Mouse (Mus musculus) ES-E14 (cell line): ENCODE measurements around the gene Cad. TPM values are rescaled to one million over a fixed set of nuclear protein-coding genes. Genes with fewer than 3 reads are reported as not detected.
A peak's percentile ranks its signal among the peaks of the same experiment; 100 is the strongest.
"Not testable (repeated sequence)": the region's sequence is repeated elsewhere in the genome, so short reads cannot be mapped to it uniquely, and the experiment has no call there.

Source experiments
- DNase-seq: peaks from one replicate; pipeline ENCODE4 v3.0.0-alpha.2; 2013; ENCODE audit warnings: low read depth, low spot score
- H3K27ac ChIP-seq: 2 replicates; pipeline ENCODE4 v1.5.1; 2012; ENCODE audit warnings: low read depth, mild to moderate bottlenecking, low read length, moderate library complexity, mixed read lengths; ENCODE audit not compliant: poor library complexity, insufficient read depth, severe bottlenecking
- H3K36me3 ChIP-seq: 2 replicates; pipeline ENCODE4 v1.6.1; 2012; ENCODE audit warnings: mild to moderate bottlenecking, low read length, moderate library complexity, mixed read lengths; ENCODE audit not compliant: control insufficient read depth, poor library complexity, insufficient read depth, severe bottlenecking
- H3K4me1 ChIP-seq, 2 experiments: fragments of 150-350 bp in 1 of 2; sonication (generic) in 1 of 2; 2 replicates each; pipeline ENCODE4 v1.6.1; 2012; ENCODE audit warnings: low read length in 2 of 2, mild to moderate bottlenecking in 1 of 2, mixed read lengths in 1 of 2; ENCODE audit not compliant: control insufficient read depth in 2 of 2, insufficient read depth in 2 of 2, poor library complexity in 1 of 2
- H3K4me3 ChIP-seq, 2 experiments: fragments of 150-350 bp in 1 of 2; sonication (generic) in 1 of 2; 2 replicates each; pipeline ENCODE4 v1.5.1; 2012; ENCODE audit warnings: low read length in 2 of 2, low read depth in 1 of 2, mild to moderate bottlenecking in 1 of 2, mixed read lengths in 1 of 2; ENCODE audit not compliant: insufficient read depth in 1 of 2, poor library complexity in 1 of 2, severe bottlenecking in 1 of 2
- H3K9ac ChIP-seq: 2 replicates; pipeline ENCODE4 v1.6.1; 2012; ENCODE audit warnings: low read depth, mild to moderate bottlenecking, low read length, mixed read lengths; ENCODE audit not compliant: poor library complexity, insufficient read depth, severe bottlenecking
- H3K9me3 ChIP-seq: fragments of 150-350 bp; sonication (generic); 2 replicates; pipeline ENCODE4 v1.6.1; 2012; ENCODE audit warnings: low read depth, mild to moderate bottlenecking, low read length; ENCODE audit not compliant: control insufficient read depth, insufficient read depth
- CHD2 ChIP-seq: IDR thresholded peaks from 2 replicates; pipeline ENCODE4 v1.6.1; 2014; ENCODE audit warnings: mild to moderate bottlenecking, low read depth, low read length, inconsistent platforms
- HCFC1 ChIP-seq: IDR thresholded peaks from 2 replicates; pipeline ENCODE4 v1.6.1; 2012; ENCODE audit warnings: low read length, inconsistent platforms, borderline replicate concordance; ENCODE audit not compliant: insufficient read depth
- MAFK ChIP-seq: IDR thresholded peaks from 2 replicates; pipeline ENCODE4 v1.6.1; 2014; ENCODE audit warnings: mild to moderate bottlenecking, low read depth, low read length, inconsistent platforms; ENCODE audit not compliant: insufficient read depth
- ZC3H11A ChIP-seq: IDR thresholded peaks from 2 replicates; pipeline ENCODE4 v1.6.1; 2012; ENCODE audit warnings: low read depth, mild to moderate bottlenecking, inconsistent platforms, low read length, borderline replicate concordance
- ZNF384 ChIP-seq: IDR thresholded peaks from 2 replicates; pipeline ENCODE4 v1.6.1; 2012; ENCODE audit warnings: low read depth, low read length, inconsistent platforms
- in situ Hi-C, 2 experiments: fragments of 600-800 bp; cut with MboI; formaldehyde crosslinking; loops; one replicate each; pipeline ENCODE4 v1.15.1; 2025; ENCODE audit warnings: low sequenced_read_pairs in 2 of 2, inconsistent platforms in 1 of 2; ENCODE audit not compliant: unreplicated experiment in 2 of 2
- total RNA-seq: library from RNA; depleted of rRNA; stranded (reverse); fragments of 300-350 nt; gene quantifications from 2 replicates; pipeline ENCODE4 v1.2.3, GENCODE M21; 2012; rRNA removed

Cad gene
- 154 and 258 TPM in 2 replicates for total RNA-seq

GRCm38 (mm10) chr5:31054261-31055215 is at the start of gene Cad:
Gene Cad (plus strand): TSS chr5:31054780.
- in situ Hi-C loops: no loop called here
- TF ChIP-seq ZNF384 (no peak), MAFK (no peak), HCFC1 (peak; percentile 54; the same call in 1 of the 2 replicates), ZC3H11A (no peak), CHD2 (0 out of 2 replicates have a peak, but pooled peaks have one; percentile 6)
- peak within 1 kb of the TSS; percentile 43 for H3K27ac ChIP-seq

GRCm38 (mm10) chr5:31012737-31013136 is 41.8 kb upstream of the Cad start:
- in situ Hi-C loops: no loop called here
- H3K9ac ChIP-seq: no peak overlapping the region

More at GRCm38 (mm10) chr5:31054261-31055215, at the start of gene Cad:
- H3K36me3 ChIP-seq: peaks cover 19% of the 10 kb centered on the region
- no peaks in the 10 kb centered on the region for H3K9me3 ChIP-seq
- H3K9ac ChIP-seq: peak within 1 kb of the TSS; percentile 96
- peak; percentile 77 for DNase-seq
- no peaks in the 10 kb centered on the region; a peak in 1 of 4 replicates for H3K4me1 ChIP-seq
- H3K4me3 ChIP-seq: peak within 1 kb of the TSS; percentile 88 to 95

GRCm38 (mm10) chr5:31015913-31016312 is 38.7 kb upstream of the Cad start:
- TF ChIP-seq MAFK (no peak), CHD2 (no peak), ZC3H11A (no peak), HCFC1 (no peak), ZNF384 (no peak)
- no peaks in the 10 kb centered on the region for H3K4me1 ChIP-seq
- H3K9ac ChIP-seq: no peak overlapping the region
- no peaks in the 10 kb centered on the region for H3K36me3 ChIP-seq
- in situ Hi-C loops: no loop called here
- no peak overlapping the region for H3K4me3 ChIP-seq
- DNase-seq: no peak
- H3K27ac ChIP-seq: no peak overlapping the region
- no peaks in the 10 kb centered on the region for H3K9me3 ChIP-seq

More at GRCm38 (mm10) chr5:31012737-31013136, 41.8 kb upstream of the Cad start:
- Histone ChIP-seq H3K27ac (no peak overlapping the region), H3K9me3 (no peaks in the 10 kb centered on the region), H3K36me3 (no peaks in the 10 kb centered on the region), H3K4me1 (no peaks in the 10 kb centered on the region), H3K4me3 (no peak overlapping the region)
- TF ChIP-seq CHD2: no peak
- no peak for TF ChIP-seq ZNF384
- TF ChIP-seq MAFK: no peak
- no peak for TF ChIP-seq HCFC1
- DNase-seq: no peak

GRCm38 (mm10) chr5:31021790-31022189 is 32.8 kb upstream of the Cad start:
- H3K27ac ChIP-seq, H3K9ac ChIP-seq, in situ Hi-C loops, H3K36me3 ChIP-seq, DNase-seq, H3K4me3 ChIP-seq, H3K9me3 ChIP-seq, H3K4me1 ChIP-seq: not testable (repeated sequence)
- peak; percentile 64; the same call in 1 of the 2 replicates for TF ChIP-seq ZNF384
